Mouse (Mus musculus) CH12.LX (cell line): Measurements from ENCODE around the gene Zc3h18.

ENCODE experiments used
- POLR2A ChIP-seq: IDR thresholded peaks from 2 replicates; pipeline ENCODE4 v1.6.1; 2011; ENCODE audit warnings: low read depth, mild to moderate bottlenecking, improper control_type of control experiment, low read length
- RCOR1 ChIP-seq: conservative IDR thresholded peaks from 2 replicates; pipeline ENCODE4 v1.6.1; 2012; ENCODE audit warnings: low read depth, mild to moderate bottlenecking, inconsistent platforms, low read length, improper control_type of control experiment

GRCm38 (mm10) chr8:122437708-122438331 lies 61.4 kb downstream of the Zc3h18 start:
- no peak for TF ChIP-seq POLR2A
- TF ChIP-seq RCOR1: no peak
